Mouse (Mus musculus) hematopoietic stem cell, adult 5-6 weeks (primary cell): ENCODE measurements at regions not wholly inside any gene's neighbourhood (a gene's known extent, or its start where the extent isn't known, plus 50 kb on each side); places are given as distances from the start of the nearest gene placed in this dataset.

Experiments
- ATAC-seq, 2 experiments: fragments of 125-278 bp in 1 of 2; replicated peaks in 1 of 2; 2 replicates each; pipeline ENCODE4 v1.8.0; 2016 to 2017; ENCODE audit warnings: inconsistent platforms in 2 of 2, mild to moderate bottlenecking in 2 of 2, moderate number of reproducible peaks in 2 of 2, low read depth in 1 of 2, moderate TSS enrichment in 1 of 2; ENCODE audit not compliant: low FRiP score in 2 of 2, poor library complexity in 2 of 2, severe bottlenecking in 2 of 2, insufficient read depth in 1 of 2, low TSS enrichment in 1 of 2

- ATAC-seq = peak in 1 of 2 experiments; percentile 53; a peak in 3 of 4 replicates
Observed at GRCm38 (mm10) chr12:49921608-49922007, 536.6 kb downstream of the Gm43517 start.

DNA sequence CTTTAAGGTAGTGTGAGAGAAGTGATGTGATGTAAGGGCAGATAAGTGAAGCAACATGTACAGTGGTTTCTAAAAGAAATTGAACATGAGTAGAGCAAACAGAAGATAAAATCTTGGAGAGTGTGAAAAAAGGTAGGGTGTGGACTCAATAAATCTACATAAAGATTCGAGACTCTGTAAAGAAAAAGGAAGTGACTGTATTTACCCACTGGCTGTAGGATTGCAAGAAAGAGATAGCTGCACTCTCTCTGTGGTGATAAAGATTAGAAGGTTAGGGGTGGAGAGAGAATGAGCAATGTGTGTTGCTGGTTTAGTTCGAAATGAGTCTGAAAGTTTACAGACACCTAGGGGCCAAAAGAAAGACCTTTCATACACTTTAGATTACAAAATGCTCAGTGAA is 555.8 kb downstream of the Gm43517 start:
- ATAC-seq = no peak

- no peak for ATAC-seq
Observed at GRCm38 (mm10) chr12:49944911-49945627, 560.1 kb downstream of the Gm43517 start.

GRCm38 (mm10) chr12:49945628-49946220 is 560.8 kb downstream of the Gm43517 start:
- no peak for ATAC-seq

DNA sequence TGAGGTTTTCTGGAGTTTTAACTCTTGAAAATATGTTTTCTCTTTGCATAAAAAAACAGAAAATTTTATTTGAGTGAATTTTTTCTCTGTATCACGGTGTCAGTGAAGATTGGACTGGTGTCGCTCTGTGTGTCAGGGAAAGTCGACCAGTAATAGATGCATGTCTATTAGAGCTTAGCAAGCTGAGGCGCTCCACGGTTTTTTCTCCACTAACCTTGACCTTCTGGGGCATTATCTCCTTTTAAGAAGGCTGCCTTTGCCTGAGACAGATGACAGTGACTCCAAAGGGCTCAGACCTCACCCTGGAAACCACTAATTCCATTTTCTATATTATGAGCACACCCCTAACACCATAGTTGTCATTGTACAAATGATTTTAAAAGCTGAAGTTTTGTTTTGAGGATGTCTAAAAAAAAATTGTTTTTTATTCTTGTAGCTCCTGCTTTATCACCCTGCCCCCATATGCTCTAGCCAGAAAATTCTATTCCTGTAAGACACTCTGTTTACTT is 561.8 kb downstream of the Gm43517 start:
- ATAC-seq = no peak

- no peak for ATAC-seq
Observed at GRCm38 (mm10) chr12:49950986-49951385, 566.0 kb downstream of the Gm43517 start.

DNA sequence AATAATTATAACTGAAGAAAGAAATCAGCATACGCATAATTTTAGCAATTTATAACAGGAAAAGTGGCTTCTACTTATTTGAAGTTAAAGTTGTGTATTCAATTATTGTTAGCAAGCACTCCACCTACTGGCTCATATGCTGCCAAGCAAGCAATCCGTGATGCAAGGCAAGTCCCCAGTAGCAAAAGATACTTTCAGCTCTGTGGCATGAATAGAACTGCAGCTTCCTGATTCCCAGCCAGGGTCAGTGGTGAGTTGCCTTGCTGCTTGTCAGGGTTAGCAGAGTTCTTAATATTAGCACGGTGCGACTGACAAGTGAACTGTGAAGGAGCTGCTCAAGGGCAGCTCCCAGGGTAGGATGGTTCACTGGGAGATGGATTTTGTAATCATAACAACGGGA is 566.8 kb downstream of the Gm43517 start:
- ATAC-seq = peak; percentile 81 to 89

DNA sequence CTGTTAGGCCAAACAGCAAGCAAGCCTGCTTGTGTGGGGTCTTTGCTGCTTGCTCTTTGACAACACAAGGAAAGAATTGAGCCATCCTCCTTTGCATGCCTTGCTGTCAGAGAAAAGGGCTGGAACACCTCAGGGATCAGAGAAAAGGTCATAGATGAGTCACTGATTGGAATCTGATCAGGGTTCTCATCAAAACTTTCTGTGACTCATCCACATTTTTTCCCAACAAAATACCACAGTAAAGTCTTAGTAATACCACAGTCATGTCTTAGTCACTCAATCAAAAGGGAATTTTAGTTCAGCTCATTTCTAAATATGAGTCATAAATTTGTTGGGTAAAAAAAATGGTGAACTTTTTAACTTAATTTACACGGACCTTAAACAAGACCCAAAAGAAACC is 583.1 kb downstream of the Gm43517 start:
- no peak for ATAC-seq

DNA sequence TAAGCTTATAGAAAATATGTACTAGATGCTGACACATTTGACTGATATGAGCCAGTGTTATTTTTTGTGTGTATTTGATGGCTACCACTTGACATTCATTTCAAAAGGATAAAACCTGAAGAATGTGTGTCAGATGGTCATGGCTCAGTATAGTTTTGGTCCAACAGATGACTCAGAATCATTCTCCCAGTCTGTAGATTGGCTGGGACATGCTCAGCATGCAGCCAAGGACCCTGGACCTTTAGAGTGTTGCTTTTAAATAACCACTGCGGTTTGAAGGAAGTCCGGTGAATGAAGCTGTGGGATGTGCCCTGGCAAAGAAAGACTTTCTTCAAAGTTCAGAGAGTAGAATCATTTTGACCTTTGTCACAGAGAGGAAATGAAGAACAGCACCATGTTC is 584.6 kb downstream of the Gm43517 start:
- no peak for ATAC-seq

GRCm38 (mm10) chr12:49974591-49975323 is 589.8 kb downstream of the Gm43517 start:
- ATAC-seq = no peak

- ATAC-seq = no peak
Observed at GRCm38 (mm10) chr12:49975553-49975952, 590.6 kb downstream of the Gm43517 start.

GRCm38 (mm10) chr12:49992501-49993079 is 607.6 kb downstream of the Gm43517 start:
- no peak for ATAC-seq

DNA sequence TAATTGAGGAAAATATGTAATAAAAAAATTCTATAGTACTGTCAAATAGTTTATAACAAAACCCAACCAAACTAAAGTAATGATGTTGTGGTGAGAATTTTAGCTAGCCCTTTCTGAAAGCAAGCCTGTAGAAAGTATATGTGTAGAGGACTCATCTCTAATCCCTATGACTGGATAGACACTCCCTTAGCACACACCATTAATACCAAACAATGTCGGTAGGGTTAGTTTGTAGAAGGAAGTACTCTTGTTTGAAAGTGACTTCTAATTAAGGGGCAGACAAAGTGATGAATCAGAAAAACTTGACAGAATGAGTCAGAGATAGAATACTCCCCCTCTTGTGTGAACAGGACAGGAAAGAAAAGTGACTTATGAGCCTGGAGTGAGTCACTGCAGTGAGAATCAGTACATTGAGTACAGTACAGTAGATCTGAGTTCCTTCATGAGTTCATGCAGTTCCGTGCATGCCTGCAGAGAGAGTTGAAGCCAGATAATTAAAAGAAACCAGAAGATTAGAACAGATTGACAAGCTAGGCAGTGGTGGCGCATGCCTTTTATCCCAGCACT is 610.0 kb downstream of the Prkd1 start:
- no peak for ATAC-seq

DNA sequence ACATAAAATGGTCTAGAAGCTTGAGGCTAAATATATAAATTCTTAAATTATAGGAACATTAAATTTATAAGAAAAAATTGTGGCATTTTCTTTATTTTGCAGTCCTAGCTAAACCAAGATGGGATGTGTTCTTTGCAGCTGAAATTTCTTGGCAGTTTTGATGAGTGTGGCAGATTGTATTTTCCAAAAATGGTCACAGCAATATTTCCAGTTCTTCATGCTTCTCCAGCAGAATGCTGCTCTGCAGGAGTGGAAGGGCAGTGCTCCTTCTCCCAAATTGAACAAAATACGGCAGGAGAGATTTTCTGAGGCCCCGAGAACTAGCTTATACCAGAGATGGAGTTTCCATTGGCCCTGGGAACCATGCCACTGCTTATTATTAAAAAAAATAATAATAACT is 587.6 kb downstream of the Prkd1 start:
- ATAC-seq = no peak

DNA sequence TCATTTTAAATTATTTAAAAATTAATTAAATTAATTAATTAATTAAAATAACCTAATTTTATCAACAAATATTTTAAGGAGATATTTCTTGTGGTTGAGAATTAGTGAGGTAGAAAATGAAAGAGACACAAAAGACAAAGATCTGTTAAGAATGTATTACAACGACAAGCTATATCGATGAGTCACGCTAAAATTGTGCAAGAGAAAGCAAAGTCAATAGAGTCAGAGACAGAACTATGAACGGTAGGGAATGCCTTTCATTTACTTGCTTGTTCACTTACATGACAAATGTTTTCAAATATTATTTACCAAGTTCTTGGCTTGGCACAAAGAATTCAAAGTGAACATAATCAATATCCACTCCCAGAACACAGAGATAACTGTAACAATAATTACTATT is 582.5 kb downstream of the Prkd1 start:
- no peak for ATAC-seq

- no peak for ATAC-seq
Observed at GRCm38 (mm10) chr12:50071797-50072196, 577.1 kb downstream of the Prkd1 start.

- ATAC-seq = no peak
Observed at GRCm38 (mm10) chr12:50072359-50072758, 576.5 kb downstream of the Prkd1 start.

- ATAC-seq = no peak
Observed at GRCm38 (mm10) chr12:50073684-50074083, 575.2 kb downstream of the Prkd1 start.
